Mouse (Mus musculus) cerebellum, adult 2 months (tissue): ENCODE measurements around the gene Clec9a. TPM values are rescaled to one million over a fixed set of nuclear protein-coding genes. Genes with fewer than 3 reads are reported as not detected.

Experiments
- DNase-seq, 2 experiments: peaks; one replicate each; pipeline ENCODE4 v3.0.0; 2021
- H3K27ac ChIP-seq: fragments of 200-500 bp; 2 replicates; pipeline ENCODE4 v1.5.1; 2012; ENCODE audit warnings: low read length, control low read depth, inconsistent platforms; ENCODE audit not compliant: insufficient read depth
- H3K27me3 ChIP-seq: fragments of 200-500 bp; 2 replicates; pipeline ENCODE4 v1.6.1; 2012; ENCODE audit warnings: inconsistent platforms, mild to moderate bottlenecking, low read length, moderate library complexity; ENCODE audit not compliant: control insufficient read depth, insufficient read depth
- H3K4me1 ChIP-seq: fragments of 200-500 bp; 2 replicates; pipeline ENCODE4 v1.6.1; 2011; ENCODE audit warnings: low read length; ENCODE audit not compliant: control insufficient read depth, insufficient read depth
- H3K4me3 ChIP-seq: fragments of 200-500 bp; replicated peaks from 2 replicates; pipeline ENCODE3; 2011; ENCODE audit warnings: mild to moderate bottlenecking, low read depth, low read length, control low read depth; ENCODE audit not compliant: insufficient read depth
- CTCF ChIP-seq: fragments of 200-500 bp; IDR thresholded peaks from 2 replicates; pipeline ENCODE4 v1.5.1; 2011; ENCODE audit warnings: low read depth, mild to moderate bottlenecking, control low read depth, low read length, moderate library complexity, borderline replicate concordance; ENCODE audit not compliant: insufficient read depth
- POLR2A ChIP-seq: fragments of 200-500 bp; IDR thresholded peaks from 2 replicates; pipeline ENCODE4 v1.6.1; 2011; ENCODE audit warnings: low read length, control low read depth, borderline replicate concordance; ENCODE audit not compliant: insufficient read depth
- WGBS: fragments of 180-500 bp; shearing (Covaris S2); methylation state at CpG from one replicate; pipeline ENCODE4 v1.1.7; 2018; 5-methylcytosine and 5-hydroxymethylcytosine counted together
- polyA plus RNA-seq: library from polyadenylated mRNA; depleted of rRNA; stranded (reverse); fragments of >200 nt; gene quantifications from 2 replicates; pipeline ENCODE4 v1.2.3, GENCODE M21; 2012; rRNA removed

The Clec9a gene
- polyA plus RNA-seq, 1 experiment: not detected

DNA sequence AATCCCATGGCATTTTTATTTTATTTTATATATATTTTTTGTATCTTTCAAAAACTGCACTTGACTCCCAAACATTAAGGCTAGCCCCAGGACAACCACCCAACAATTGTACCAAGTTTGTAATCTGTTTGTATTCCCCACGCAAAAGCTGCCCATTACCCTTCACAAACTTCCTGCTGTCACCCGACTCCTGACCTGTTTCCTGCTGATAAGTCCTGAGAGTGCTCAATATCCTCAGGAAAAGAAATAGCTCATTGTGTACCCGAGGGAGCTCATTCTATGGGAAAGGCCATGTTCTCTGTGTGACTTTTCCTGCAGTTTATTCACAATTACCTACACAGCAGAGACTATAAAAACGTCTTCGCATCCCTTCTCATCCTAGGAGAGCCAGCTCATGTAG, 17.1 kb downstream of the Clec9a start:
- Histone ChIP-seq H3K4me3 (no peak overlapping the region), H3K4me1 (no peaks in the 10 kb centered on the region), H3K27me3 (no peaks in the 10 kb centered on the region), H3K27ac (no peak overlapping the region)
- WGBS: 47% methylated on average over 5 of the region's 5 CpGs
- no peak for DNase-seq
- TF ChIP-seq CTCF (no peak), POLR2A (no peak)

DNA sequence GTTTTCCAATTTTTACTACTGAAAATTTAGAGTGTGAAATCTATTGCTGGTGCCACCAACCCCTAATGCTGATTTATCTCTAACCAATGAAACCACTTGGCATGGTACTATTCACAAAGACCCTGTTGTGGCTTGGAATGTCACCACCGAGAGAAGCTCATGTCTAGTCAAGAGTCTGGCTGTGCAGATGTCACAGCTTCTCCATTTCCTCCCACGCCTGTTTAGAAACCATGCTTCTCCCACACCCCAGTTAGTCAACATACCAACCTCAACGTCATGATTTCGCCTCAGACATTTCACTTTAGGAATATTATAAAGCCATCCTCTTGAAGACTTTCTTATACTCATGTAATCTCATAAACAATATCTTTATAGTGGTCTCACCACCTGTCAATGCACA, 18.6 kb downstream of the Clec9a start:
- Histone ChIP-seq H3K4me1 (no peaks in the 10 kb centered on the region), H3K27me3 (no peaks in the 10 kb centered on the region), H3K27ac (no peak overlapping the region), H3K4me3 (no peak overlapping the region)
- TF ChIP-seq CTCF: no peak
- TF ChIP-seq POLR2A: no peak
- 79% methylated on average over 4 of the region's 4 CpGs for WGBS
- no peak for DNase-seq

DNA sequence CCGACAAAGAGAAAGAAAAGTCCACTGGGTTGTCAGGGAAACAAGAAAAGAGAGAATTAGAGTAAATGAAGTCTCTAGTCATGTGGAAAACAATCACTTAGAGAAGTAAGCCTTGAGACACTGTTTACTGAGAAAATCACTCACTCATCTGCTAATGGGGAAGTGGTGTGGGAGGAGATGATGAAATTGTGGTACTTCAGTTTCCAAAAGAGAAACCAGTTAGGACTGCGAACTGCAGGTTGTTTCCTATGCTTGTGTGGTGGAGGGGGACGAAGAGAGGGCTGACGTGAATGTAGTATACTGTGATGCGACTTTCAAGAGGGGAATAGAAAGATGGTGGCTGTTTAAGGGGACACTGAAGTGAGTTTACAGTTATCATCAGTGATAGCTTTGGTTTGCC, 25.6 kb downstream of the Clec9a start:
- Histone ChIP-seq H3K27ac (no peak overlapping the region), H3K27me3 (no peaks in the 10 kb centered on the region), H3K4me1 (no peaks in the 10 kb centered on the region), H3K4me3 (no peak overlapping the region)
- 72% methylated on average over 5 of the region's 5 CpGs for WGBS
- TF ChIP-seq POLR2A (no peak), CTCF (no peak)
- no peak for DNase-seq

DNA sequence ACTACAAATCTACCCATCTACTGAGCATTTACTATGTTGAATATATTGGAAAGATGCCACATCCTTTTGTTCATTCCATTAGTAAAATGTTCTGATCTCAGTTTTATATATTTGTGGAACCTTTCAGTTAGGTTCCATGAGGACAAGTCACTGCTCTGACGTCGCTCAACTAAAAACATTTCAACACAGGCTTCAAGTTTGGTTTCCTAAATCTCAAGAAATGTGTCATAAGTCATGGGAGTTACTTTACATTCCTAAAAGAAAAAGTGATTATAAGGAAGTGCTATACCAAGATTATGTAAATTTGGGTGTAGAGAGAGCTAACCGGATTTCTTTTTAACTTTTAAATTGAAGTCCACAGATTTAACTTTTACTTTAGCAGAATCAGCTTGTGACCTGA, 27.4 kb downstream of the Clec9a start:
- Histone ChIP-seq H3K4me1 (no peaks in the 10 kb centered on the region), H3K27me3 (no peaks in the 10 kb centered on the region), H3K27ac (no peak overlapping the region), H3K4me3 (no peak overlapping the region)
- TF ChIP-seq POLR2A (no peak), CTCF (no peak)
- no peak for DNase-seq
- 94% methylated on average over 3 of the region's 3 CpGs for WGBS

DNA sequence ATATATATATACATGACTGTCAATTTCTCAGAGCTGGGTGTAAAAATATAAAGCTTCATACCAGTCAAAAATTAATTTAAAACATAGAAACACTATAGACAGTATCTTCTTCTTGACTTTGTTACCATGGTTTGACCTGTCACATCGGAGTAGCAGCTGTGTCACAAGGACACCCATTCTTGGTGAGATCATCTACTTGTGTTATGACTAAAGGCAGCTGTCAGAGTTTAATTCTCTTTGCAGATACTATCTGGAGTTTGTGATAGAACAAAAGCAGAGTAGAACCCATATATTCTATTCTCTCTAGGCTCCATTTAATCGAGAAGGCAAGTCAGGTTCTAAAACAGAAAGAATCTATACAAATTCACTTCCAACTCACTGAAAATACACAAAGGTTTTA, 29.4 kb downstream of the Clec9a start:
- no peak for DNase-seq
- H3K4me3 ChIP-seq: no peak overlapping the region
- 93% methylated on average over 2 of the region's 2 CpGs for WGBS
- H3K27me3 ChIP-seq: no peaks in the 10 kb centered on the region
- no peak for TF ChIP-seq POLR2A
- no peak for TF ChIP-seq CTCF
- H3K4me1 ChIP-seq: no peaks in the 10 kb centered on the region
- H3K27ac ChIP-seq: no peak overlapping the region

DNA sequence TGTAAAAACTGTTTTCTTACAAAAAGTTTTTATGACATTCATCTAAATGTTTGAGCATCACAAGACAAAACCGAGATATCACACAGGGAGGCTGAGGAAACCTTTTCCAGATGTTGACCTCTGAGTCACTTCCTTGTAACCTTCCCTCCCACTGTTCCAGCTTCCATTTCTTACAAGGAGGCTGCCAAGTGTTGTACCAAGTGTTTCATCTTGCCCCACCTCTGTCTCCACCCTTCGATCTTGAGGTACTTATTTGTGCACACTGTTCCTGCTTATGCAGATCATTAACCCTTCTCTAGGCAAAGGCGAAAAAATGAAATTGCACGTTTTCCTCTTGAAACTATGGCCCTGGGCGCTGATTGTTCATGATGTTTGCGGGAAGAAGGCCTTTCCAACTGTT, 41.1 kb downstream of the Clec9a start:
- H3K27ac ChIP-seq: no peak overlapping the region
- H3K4me1 ChIP-seq: no peaks in the 10 kb centered on the region; the same call in 1 of the 2 replicates
- no peak for DNase-seq
- WGBS: 84% methylated on average over 6 of the region's 6 CpGs
- TF ChIP-seq POLR2A: no peak
- TF ChIP-seq CTCF: no peak
- no peaks in the 10 kb centered on the region for H3K27me3 ChIP-seq
- no peak overlapping the region for H3K4me3 ChIP-seq

DNA sequence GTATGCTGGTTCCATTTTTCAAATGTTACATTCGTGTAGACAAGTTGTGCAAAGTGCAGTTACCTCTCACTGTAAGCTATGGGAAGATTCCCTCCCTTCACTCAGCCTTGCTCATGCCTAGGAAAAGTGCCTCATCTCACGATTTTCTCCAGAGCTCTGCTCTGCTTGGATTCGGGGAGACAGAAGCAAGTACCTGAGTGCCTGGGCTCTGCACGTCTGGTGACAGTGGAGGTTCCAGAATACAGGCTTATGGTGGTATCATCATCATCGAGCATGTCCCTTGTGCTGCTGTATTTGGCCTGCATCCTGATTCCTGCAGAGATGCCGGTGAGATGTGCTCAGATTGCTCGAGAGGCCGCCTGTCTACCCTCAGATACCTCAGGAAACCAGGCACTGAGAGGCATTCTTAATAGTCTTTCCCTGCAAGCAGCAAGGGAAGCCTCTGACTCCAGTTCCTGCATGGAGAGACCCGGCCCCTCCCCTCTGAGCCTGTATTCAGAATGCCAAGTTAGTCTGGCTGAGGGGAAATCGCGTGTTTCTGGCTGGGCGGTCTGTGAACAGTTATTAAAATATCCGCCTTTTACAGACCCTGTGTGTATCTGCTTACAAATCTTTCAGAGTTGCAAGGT, 42.9 kb downstream of the Clec9a start, which contains the start of gene Clec1a:
TSS of gene Clec1a (minus strand) at position 590 of the 629 bp plus-strand sequence.
- Histone ChIP-seq H3K27ac (no peak within 1 kb of the TSS), H3K27me3 (no peaks in the 10 kb centered on the region), H3K4me3 (no peak within 1 kb of the TSS), H3K4me1 (no peaks in the 10 kb centered on the region; the same call in 1 of the 2 replicates)
- TF ChIP-seq POLR2A: no peak
- TF ChIP-seq CTCF: no peak
- DNase-seq: peak; percentile 9 to 10
- WGBS: 16% methylated on average over 13 of the region's 13 CpGs

DNA sequence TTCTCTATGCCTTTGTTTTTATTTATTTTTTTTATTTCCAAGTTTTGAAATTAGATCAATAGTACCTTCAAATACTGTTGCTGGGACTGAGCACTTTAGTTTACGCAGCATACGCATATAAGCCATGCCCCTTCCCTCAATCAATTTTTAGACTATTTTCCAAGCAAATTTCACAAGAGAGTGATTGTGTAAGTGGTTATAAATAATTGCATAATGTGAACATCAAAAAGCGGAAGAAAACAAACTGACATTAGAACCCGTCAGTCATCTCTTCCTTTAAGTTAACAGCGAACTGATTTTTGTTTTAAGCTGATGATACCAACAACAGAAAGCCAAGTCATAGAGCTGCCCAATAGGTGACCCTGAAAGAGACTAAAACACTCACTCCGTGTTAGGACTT, 62.7 kb downstream of the Clec9a start:
- no peaks in the 10 kb centered on the region for H3K27me3 ChIP-seq
- no peak overlapping the region for H3K4me3 ChIP-seq
- no peak for DNase-seq
- H3K27ac ChIP-seq: no peak overlapping the region
- 92% methylated on average over 6 of the region's 6 CpGs for WGBS
- H3K4me1 ChIP-seq: no peaks in the 10 kb centered on the region
- TF ChIP-seq CTCF: no peak

DNA sequence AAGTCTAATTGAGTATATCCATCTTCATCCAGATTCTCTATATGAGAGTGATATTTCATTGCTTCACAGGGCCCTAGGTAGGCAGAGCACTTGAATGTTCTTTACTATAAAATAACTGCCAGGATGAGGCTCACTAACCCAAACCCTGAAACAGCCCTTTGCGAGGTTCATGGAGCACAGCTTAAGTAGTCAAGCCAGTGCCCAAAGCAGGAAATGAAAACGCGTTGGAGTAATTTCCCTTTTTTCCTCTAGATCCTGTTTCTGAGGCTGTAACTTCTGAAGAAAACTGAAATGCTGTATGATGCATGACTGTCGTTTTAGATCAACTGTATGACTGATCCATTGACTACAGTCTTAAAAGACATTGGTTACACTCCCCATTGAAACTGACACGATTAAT, 64.0 kb downstream of the Clec9a start:
- 87% methylated on average over 5 of the region's 5 CpGs for WGBS
- TF ChIP-seq POLR2A (no peak), CTCF (no peak)
- H3K27ac ChIP-seq: no peak overlapping the region
- DNase-seq: no peak
- H3K4me3 ChIP-seq: no peak overlapping the region
- H3K27me3 ChIP-seq: no peaks in the 10 kb centered on the region
- no peaks in the 10 kb centered on the region for H3K4me1 ChIP-seq

Other genes with a start within 250 kb of the Clec9a start
- 12.2 and 14.9 TPM in 2 replicates for gene Clec2d, start 228.2 kb upstream of the Clec9a start, polyA plus RNA-seq
- 0.07 and 0.14 TPM in 2 replicates for gene Cd69, start 133.4 kb upstream of the Clec9a start, polyA plus RNA-seq
- not detected in 2 replicates for gene 4922502D21Rik, start 77.1 kb upstream of the Clec9a start, polyA plus RNA-seq
- gene Clec12a, start 66.2 kb upstream of the Clec9a start, polyA plus RNA-seq: 0.13 and 0.14 TPM in 2 replicates
- gene Clec12b, start 23.0 kb upstream of the Clec9a start, polyA plus RNA-seq: 0.17 and 0.33 TPM in 2 replicates
- gene Clec1b, start 11.6 kb upstream of the Clec9a start, polyA plus RNA-seq: 0.16 and 0.17 TPM in 2 replicates
- 0.44 and 0.49 TPM in 2 replicates for gene Clec1a, start 43.1 kb downstream of the Clec9a start, polyA plus RNA-seq
- gene Olr1, start 98.3 kb downstream of the Clec9a start, polyA plus RNA-seq: not detected in 2 replicates
- gene Tmem52b, start 103.7 kb downstream of the Clec9a start, polyA plus RNA-seq: not detected in 2 replicates
- gene Gabarapl1, start 124.3 kb downstream of the Clec9a start, polyA plus RNA-seq: 380 and 434 TPM in 2 replicates
- gene Klre1, start 169.0 kb downstream of the Clec9a start, polyA plus RNA-seq: 0.06 TPM in 1 of 2 replicates, not detected in the other
- 0.13 TPM in 1 of 2 replicates, not detected in the other for gene Klrd1, start 182.9 kb downstream of the Clec9a start, polyA plus RNA-seq
- 0.13 TPM in 1 of 2 replicates, not detected in the other for gene Klrk1, start 215.0 kb downstream of the Clec9a start, polyA plus RNA-seq
- not detected in 2 replicates for gene Klrc3, start 234.5 kb downstream of the Clec9a start, polyA plus RNA-seq